Mouse (Mus musculus) liver (tissue): ENCODE results near the gene Cfap44.
"Not testable (repeated sequence)": the region's sequence is repeated elsewhere in the genome, so short reads cannot be mapped to it uniquely, and the experiment has no call there.

Experiments used
- DNase-seq: peaks from one replicate; pipeline ENCODE4 v3.0.0-alpha.2; 2020; ENCODE audit warnings: mixed read lengths

The Cfap44 gene

GRCm38 (mm10) chr16:44434931-44435330, 40.3 kb downstream of the Cfap44 start:
- no peak for DNase-seq

GRCm38 (mm10) chr16:44435481-44435880, 40.9 kb downstream of the Cfap44 start:
- no peak for DNase-seq

GRCm38 (mm10) chr16:44441913-44442312, 47.3 kb downstream of the Cfap44 start:
- not testable (repeated sequence) for DNase-seq

- no peak for DNase-seq
Observed at GRCm38 (mm10) chr16:44457858-44458257, 63.3 kb downstream of the Cfap44 start.

- DNase-seq = no peak
Observed at GRCm38 (mm10) chr16:44458826-44459225, 64.2 kb downstream of the Cfap44 start.

DNA sequence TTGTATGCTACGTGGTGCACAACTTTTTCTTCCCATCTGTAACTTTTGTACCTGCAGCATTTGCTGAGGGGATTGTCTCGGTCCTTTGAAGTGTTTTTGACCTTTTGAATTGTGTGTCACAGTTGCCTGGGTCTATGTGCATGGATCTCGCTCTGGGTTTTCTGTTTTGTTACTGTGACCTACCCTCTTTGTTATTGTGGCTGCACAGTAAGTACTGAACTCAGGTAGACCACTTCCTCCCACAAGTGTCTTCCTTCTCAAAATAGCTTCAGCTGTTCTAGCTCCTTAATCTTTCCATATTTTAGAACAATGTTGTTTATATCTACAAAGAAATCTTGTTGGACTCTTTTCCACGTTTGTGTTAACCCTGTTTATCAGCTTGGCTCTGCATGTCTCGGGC, 66.3 kb downstream of the Cfap44 start:
- DNase-seq = no peak

- DNase-seq = no peak
Observed at GRCm38 (mm10) chr16:44475281-44475680, 80.7 kb downstream of the Cfap44 start.

DNA sequence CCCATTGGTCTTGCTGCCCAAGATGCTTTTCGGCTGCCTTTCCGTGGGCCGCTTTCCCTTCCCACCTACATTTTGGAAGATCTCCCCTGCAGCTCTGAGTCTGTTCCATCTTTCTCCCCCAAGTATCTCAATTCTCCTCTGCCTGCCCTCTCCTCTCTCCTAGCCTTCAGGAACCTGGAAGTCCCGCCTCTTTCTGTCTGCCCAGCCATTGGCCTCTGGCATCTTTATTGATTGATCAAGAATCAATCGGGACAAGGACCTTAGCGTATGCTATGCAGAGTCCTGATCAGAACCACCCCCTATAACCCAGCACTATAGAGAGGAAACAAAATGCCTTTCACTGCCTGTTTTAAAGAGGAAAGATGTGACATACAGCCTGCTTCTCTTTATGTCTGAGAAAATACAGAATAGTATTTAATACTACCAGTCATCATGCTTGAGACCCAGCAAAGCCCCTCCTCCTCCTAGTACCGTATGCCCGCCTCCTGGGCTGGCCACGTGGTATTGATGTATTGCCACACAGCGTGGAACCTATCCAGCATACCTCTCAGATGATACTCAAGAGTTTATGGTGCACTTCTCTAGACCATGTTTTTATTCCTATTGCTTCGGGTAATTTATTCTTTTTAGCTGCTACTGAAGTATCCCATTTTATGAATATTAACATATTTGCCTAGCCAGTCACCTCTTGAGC, 81.2 kb downstream of the Cfap44 start:
- DNase-seq = no peak

- DNase-seq = no peak
Observed at GRCm38 (mm10) chr16:44478767-44479166, 84.2 kb downstream of the Cfap44 start.

DNA sequence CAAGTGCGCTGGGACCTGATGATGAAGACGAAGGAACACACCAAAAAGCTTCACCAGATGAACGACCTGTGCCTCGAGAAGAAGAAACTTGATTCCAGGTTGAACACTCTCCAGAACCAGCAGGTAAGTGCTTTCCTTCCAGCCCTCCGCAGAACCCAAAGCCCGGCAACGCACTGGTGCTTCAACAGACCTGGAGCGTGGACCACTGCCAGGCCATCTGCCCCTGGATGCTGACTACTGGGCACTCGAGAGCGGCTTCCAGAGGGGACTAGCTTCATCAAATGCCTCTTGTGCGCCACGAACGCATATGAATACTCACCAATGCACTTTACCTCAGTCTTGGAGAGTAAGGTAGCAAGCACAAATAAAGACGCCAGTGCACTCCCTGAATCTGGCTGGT, 85.3 kb downstream of the Cfap44 start:
- no peak for DNase-seq

- DNase-seq = no peak
Observed at GRCm38 (mm10) chr16:44480616-44481015, 86.0 kb downstream of the Cfap44 start.

DNA sequence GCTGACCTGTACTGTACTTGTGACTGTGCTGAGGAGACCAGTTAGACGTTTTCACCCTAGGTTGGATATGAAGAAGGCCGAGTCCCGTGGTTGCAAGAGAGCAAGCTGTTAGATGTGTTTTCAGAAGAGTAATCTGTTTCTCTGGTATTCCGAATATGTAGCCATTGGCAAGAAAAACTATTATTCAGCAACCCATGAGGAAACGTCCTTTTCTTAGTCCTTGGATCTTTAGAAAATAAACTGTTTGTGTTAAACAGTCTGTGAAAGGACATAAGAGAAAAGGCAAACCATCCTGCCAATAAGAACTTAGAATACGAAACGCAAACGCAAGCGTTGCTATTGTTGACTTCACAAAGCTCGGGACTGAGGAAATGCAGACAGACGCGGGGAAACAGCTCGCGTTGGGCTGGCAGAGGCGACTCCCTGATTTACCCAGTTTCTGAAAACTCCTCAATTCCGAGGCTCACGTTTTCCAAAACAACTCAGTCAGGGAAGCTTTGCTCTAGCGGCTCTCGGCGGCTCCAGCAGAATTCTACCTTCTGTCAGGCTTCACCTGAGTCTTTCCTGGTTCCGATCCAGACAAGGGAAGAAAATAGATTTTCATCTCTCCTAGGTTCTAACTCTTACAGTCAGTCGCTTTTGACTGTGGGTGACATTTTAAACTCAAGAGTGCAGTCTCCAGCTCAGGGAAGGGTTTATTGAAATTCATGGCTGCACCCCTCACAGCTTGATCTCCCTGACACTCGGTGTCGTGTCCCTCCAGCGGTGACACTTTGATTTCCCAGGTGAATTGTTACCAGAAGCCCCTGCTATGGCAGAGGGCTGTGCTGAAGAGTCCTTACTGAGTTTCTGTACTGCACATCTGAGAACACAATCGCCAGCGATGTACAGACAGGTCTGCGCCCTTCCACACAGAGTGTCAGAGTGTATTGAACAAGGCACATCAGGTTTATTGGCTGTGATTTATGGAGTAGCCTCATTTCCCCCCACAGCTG, 87.3 kb downstream of the Cfap44 start:
- DNase-seq = no peak

- peak; percentile 66 for DNase-seq
Observed at GRCm38 (mm10) chr16:44484079-44484478, 89.5 kb downstream of the Cfap44 start.

- DNase-seq = no peak
Observed at GRCm38 (mm10) chr16:44484831-44485230, 90.2 kb downstream of the Cfap44 start.

GRCm38 (mm10) chr16:44485691-44486090, 91.1 kb downstream of the Cfap44 start:
- DNase-seq = no peak

DNA sequence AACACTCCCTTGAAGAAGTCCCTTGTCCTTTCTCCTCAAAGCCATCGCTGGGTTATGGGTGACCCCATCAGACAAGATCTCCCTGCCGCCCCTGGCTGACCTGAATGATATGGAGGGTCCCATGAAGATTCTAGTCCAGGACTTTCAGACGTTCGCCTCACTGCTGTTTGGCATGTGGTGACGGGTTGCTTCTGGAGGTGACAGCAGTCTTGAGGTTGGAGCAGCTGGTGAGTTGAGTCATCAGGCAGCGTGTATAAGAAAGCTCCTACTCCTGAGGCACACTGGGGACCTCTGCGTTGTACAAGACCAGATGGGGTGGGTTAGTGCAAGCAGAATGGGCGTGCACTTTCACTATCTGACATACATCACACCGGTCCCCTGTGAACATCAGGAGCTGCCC, 92.0 kb downstream of the Cfap44 start:
- no peak for DNase-seq

GRCm38 (mm10) chr16:44487194-44487593, 92.6 kb downstream of the Cfap44 start:
- DNase-seq = no peak

- DNase-seq = no peak
Observed at GRCm38 (mm10) chr16:44491051-44491450, 96.5 kb downstream of the Cfap44 start.

- no peak for DNase-seq
Observed at GRCm38 (mm10) chr16:44492151-44492550, 97.6 kb downstream of the Cfap44 start.

DNA sequence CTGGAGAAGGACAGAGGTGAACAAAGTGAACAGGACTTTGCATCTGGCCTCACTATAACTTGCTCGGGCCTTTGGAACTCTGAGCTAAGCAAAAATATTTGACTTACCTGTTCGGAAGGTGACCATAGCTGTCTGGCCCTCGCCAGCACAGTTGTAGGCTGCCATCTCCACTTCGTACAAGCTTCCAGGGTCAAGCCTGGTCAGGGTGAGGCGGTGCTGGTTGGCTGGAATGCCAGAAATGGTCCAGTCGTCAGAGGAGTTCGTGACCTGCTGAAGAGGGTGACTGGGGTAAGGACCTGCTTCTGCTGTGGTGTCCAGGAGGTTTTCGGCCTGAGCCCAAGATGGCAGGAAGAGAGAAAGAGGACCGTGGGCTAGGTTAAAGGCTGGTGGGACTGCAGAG, 98.1 kb downstream of the Cfap44 start:
- DNase-seq = no peak

DNA sequence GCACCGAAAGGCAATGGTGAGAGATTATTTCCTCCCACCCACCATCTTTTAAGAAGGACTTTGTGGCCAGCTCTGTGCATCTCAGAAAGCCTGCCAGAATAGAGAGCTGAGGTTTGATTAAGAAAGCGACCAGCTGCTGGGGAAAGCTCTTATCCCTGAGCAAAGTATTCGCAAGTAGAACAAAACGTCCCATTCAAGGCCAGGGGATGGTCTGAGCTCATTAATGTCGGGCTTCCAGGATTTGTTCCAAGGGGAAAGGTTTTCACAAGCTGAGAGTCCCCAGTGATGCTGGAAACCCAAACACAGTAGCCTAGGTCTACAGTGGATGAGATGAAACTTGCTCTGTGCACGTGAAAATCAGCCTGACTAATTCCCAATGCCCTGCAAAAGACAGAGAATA, 99.3 kb downstream of the Cfap44 start:
- DNase-seq = no peak

GRCm38 (mm10) chr16:44494441-44495108, 100.0 kb downstream of the Cfap44 start:
- no peak for DNase-seq

DNA sequence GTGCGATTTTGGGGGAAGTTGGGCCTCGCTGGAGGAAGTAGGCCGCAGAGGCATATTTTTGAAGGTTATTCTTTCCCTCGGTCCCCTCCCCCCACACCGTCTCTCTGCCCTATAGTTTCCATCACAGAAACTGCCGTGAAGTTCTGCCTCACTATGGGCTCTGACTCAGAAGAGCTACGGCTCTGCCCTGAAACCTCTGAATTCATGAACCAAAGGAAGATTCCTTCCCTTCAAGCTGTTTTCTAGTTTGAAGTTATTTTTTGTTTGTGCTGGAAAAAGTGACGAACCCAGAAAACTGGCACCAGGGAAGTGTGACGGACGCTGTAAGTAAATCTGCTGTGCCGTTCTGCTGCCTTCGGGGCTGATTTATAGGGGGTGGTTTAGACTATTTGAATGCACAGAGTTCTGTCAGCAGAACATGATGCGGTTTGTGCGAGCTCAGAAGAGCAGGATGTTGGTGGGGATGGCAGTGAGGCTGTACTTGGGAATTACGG, 102.4 kb downstream of the Cfap44 start:
- DNase-seq = no peak
